Mouse (Mus musculus) layer of hippocampus, adult 9-11 months (tissue): ENCODE data around the gene 0610012G03Rik.
"Not testable (repeated sequence)": the region's sequence is repeated elsewhere in the genome, so short reads cannot be mapped to it uniquely, and the experiment has no call there.

ENCODE experiments used
- DNase-seq: peaks from one replicate; pipeline ENCODE4 v3.0.0; 2022

Gene 0610012G03Rik

DNA sequence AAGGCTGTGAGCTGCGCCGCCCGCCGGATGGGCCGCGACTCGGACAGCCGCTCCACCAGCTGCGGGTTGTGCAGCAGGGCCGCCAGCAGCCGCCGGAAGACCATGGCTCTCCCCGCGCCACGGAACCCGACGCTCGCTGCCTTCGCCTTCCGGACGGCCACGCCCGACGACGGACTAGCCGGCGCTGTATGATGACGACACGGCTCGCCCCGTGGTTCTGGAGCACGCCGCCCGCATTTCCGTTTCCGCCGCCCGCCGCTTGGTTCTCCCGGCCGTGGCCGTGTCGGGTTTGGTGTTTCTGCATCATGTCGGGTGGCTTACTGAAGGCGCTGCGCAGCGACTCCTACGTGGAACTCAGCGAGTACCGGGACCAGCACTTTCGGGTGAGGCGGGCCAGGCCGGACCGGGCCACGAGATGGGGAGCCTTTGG is at the start of gene 0610012G03Rik, which contains the start of gene Ncbp2:
Gene 0610012G03Rik, minus strand, starts transcription at position 150 of the 430 bp plus-strand sequence.
Gene Ncbp2, plus strand, starts transcription at position 169 of the 430 bp plus-strand sequence.
- peak; percentile 95 for DNase-seq

DNA sequence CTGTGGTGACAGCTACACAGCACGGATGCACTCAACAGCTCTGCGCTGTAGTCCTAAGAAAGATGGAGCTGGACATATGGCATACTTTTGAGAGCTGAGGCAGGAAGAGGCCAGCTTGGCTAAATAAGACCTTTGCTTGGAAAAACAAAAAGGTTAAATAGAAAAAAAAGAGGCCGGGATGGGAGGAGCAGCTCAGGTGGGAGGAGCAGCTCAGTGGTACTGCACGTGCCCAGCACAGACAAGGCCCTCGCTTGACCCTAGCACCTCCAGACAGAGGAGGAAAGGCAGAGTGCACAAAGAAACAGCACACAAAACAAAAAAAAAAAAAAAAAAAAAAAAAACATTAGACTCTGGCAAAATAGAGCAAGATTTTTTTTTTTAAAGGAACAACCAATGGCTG is 48.1 kb upstream of the 0610012G03Rik start:
- DNase-seq = no peak

DNA sequence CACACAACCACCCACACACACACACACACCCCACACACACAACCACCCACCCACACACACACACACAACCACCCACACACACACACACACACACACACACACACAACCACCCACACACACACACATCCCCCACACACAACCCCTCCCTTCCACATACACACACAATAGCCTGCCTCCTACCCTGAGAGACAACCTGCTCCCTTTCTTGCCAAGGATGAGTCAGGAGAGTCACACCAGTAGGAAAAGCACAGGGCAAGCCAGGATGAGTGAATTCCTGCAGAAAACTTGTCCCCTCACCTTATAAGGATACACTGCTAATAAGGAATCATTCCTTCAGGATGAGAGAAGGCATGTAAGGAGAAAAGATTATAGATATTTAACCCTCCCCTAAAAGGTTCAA is 45.7 kb upstream of the 0610012G03Rik start:
- DNase-seq = no peak

DNA sequence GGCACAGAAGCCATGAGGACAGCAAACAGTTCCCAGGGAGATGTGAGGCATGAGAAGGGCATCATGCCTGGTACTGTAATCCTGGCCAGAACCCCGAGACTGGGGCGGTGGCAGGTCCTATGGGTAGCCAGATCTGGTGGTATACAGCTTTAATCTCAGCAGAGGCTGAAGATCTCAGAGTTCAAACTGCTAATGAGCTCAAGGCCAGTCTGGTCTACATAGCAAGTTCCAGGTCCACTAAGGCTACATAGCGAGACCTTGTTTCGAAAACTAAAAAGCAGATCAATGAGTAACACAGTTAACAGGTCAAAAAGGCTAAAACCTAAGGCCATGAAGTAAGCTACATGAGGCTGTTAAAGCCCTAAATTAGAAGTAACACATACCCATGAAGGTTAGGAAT is 44.9 kb upstream of the 0610012G03Rik start:
- DNase-seq = no peak

DNA sequence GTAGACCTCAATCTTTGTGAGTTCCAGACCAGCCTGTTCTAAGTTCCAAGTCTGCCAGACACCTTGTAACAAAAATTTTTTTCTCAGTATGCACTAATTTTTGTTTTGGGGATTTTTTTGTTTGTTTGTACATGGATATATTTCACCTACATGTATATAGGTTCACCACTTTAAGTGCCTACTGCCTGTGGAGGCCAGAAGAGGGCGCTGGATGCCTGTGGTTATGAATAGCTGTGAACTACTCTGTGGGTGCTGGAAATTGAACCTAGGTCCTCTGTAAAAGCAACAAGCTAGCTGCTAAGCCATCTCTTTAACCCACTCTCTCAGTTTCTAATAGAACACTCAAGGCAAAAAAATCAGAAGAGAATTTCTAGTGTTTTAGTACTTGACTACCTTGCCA is 43.7 kb upstream of the 0610012G03Rik start:
- no peak for DNase-seq

DNA sequence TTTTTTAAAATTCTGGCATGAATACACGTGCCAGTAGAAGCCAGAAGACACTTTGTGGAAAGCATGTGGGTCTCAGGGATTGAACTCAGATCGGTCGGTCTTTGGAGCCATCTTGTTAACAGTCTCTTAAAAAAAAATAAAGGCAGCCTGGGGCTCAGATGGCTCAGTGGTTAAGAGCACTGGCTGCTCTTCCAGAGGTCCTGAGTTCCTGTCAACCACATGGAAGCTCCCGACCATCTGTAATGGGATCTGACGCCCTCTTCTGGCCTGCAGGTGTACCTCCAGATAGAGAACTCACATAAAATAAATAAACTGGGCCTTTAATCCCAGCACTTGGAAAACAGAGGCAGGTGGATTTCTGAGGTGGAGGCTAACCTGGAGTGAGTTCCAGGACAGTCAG is 32.7 kb upstream of the 0610012G03Rik start:
- no peak for DNase-seq

DNA sequence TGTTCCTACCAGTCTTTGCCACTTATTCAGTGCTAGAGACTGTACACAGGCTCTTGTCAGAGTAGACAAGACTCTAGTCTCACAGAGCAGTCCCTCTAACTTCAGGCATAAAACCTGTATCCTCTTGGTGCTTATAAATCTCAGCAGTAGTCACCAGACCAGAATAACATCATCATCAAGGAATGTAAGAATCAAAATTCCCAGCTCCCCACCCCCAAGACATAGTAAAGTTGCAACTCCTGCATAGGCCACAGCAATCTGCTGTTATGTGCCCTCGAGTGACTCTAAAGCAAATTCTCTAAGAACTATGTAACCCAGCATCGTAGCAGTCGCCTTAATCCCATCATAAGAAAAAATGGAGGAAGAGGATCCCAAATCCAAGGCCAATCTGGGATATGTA is 31.2 kb upstream of the 0610012G03Rik start:
- no peak for DNase-seq

DNA sequence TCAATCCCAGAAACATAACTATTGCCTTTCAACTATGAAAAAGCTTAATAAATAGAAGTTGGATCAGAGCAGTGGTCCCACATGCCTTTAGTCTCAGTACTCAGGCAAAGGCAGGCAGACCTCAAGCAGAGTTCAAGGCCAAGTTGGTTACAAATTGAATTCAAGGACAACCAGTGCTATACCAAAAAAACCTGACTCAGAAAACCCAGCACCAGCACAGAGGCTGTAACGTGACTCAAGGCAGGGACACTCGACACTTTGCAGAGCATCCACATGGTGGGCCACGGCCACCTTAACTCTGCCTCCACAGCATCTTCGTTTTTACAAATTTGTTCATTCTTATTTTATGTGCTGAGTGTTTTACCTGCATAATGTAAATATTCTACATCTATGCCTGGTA is 27.0 kb upstream of the 0610012G03Rik start:
- no peak for DNase-seq

DNA sequence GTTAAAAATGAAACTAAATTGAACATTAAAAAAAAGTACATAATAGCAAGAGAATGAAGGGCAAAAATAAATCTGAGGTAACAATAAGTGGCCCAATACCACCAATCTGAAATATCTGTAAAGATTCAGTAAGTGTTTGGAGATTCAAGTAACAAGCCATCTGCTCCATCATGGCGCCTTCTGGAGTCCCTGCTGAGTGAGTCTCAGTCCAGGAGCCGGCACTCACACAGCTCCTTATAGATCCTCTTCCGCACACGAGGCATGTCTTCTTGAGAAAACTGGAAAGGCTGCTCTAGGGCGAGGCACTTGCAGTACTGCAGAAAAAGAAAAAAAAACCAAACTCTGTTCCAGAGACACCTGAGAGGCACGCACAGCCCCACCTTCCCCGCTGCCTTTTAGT is 14.9 kb upstream of the 0610012G03Rik start:
- DNase-seq = peak; percentile 59

DNA sequence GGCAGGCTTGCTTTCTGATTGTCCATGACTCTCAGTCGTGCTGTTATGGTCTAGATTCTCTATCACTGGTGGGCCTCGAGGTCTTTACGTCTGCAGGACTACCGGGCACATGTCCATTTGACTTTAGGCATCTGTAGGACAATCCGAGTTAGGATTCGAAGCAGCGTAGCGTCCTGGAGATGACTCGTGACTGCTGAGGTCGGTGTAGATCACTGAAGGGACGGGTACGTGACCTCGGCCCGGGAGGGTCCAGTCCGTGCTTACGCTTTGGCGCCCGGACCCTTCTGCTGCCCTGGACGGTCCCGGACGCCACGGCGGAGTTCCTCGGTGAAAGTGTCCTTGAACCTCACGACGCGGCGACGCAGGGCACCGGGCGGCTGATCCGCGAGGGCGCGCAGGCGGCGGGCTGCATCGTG is 385 bp downstream of the 0610012G03Rik start:
- DNase-seq = no peak

DNA sequence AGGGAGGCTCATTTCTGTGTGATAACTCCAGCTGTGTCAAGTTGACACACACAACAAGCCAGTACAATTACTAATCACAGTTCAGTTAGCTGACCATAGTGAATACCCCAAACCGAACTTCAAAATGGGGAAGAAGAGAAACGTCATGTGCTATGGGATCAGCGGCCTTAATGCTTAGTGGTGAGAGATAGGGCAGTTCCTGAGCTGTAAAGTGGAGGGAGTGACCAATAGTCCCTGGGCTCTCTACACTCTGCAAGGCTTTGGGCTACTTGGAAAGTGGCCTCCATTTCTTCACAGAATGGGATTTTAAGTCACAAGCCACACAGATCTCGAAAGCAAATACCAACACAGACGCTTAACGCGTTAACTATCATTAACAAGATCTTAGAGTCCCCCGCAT is 961 bp downstream of the 0610012G03Rik start:
- no peak for DNase-seq

DNA sequence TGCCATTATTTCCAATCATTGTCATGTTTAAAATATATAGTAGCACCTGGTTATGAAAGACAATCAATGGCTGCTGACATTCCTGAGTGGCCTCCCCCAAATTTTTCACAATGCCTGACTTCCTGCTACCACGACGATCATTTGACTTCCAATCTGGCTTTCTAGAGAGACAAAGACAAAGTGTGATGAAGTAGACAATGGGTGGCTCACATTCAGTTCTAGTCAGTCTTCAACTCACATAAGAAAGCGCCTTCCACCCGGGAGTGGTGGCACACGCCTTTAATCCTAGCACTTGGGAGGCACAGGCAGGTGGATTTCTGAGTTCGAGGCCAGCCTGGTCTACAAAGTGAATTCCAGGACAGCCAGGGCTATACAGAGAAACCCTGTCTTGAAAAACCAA is 2.3 kb downstream of the 0610012G03Rik start:
- DNase-seq = not testable (repeated sequence)

DNA sequence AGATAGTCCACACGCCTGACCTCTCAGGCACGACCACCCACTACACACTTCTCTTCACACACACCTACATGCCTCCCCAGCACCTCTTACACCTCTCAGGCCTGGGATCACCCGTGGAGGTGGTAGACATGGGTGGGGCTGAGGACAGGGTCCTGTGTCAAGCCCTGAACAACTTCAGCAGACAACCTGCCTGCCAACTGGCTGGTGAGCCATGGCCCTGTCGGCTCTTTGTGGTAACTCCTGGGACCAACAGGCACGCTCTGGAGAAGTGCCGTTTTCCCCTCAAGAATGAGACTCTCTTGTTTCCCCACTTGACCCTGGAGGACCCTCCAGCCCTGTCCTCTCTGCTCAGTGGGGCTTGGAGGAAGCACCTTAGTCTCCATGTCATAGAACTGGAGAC is 2.9 kb downstream of the 0610012G03Rik start:
- DNase-seq = no peak

DNA sequence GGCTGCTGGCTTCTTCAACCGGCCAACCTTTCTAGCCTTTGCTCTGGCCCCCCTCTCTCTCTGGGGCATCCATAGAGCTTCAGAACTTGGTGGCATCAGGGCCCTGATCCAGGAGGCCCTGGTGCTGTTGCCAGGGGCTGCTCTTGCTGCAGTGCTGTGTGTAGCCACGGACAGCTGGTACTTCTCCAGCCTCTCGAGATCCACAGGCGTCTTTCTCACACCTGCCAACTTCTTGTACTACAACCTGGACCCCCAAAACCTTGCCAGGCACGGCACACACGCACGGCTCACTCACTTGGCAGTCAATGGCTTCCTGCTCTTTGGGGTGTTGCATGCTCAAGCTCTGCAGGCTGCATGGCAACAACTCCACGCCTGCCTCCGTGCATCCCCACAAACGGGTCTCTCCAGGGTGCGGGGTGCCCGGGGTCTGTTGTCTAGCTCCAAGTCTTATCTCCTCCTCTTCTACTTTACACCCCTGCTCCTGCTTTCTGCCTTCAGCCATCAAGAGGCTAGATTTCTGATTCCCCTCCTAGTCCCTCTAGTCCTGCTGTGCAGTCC is 3.5 kb downstream of the 0610012G03Rik start:
- DNase-seq = peak; percentile 30

DNA sequence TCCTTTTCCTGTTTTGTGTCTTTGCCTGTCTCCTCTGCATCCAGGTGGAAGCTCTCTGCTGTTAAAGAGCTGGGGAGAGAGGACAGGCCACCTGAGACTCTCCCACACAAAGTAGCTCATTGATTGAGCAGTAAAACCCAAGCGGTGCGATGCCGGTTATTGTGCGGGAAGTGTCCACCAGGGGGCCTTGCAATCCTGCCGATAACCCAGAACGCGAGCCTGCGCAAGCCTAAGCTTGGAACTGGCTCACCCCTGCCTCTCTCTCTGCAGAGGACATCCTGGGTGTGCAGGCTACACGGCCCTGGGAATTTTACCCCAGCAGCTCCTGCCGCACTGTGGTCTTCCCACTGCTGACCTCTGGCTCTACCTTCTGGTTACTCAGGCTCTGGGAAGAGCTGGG is 4.3 kb downstream of the 0610012G03Rik start:
- DNase-seq = peak; percentile 79

DNA sequence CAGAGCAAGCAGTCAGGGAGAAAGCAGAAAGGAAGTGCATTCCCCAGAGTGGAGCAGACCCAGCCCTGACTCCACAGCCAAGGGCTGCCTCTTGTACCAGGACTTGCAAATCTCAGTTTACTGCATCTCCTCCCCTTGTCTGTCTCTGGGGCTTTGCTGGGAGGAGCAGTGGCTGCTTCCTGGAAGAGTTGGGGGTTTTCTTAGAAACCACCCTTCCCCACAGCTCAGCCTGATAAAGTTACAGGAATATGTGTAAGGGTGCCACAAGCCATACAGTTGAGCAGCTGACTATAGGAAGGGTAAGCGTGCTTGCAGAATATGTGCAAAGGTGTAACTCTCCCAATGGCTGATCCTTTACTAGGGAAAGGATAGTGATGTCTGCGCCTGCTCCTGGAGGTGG is 7.7 kb downstream of the 0610012G03Rik start:
- no peak for DNase-seq

DNA sequence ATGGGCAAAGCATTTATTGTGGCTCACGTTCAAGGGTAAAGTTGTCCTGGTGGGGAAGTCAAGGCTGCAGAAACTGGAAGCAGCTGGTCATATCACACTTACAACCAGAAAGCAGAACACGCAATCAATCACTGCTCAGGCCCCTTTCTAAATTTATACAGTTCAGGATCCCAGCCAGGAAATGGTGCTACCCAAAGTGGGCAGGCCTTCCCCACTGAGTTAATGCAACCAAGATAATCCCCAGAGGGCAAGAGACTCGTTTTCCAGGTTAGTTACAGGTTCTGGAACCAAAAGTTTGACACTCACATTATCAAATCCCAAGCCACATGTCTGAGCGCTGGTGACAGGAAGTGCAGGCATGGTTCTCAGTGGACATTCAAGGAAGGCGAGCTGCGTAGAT is 9.4 kb downstream of the 0610012G03Rik start:
- no peak for DNase-seq

DNA sequence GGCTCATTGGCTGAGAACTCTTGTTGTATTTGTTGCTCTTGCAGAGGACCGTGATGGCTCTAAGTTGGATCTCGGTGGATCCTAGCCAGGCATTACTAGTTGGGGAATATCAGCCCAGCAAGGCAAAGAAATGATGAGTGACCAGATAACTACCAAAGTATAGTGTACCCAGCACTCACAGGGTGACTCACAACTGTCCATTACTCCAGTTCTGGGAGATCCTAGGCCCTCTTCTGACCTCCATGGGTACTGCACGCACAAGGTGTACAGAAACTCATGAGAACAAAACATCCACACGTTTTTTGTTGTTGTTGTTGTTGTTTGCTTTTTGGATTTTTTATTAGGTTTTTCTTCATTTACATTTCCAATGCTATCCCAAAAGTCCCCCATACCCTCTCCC is 11.7 kb downstream of the 0610012G03Rik start:
- DNase-seq = no peak

DNA sequence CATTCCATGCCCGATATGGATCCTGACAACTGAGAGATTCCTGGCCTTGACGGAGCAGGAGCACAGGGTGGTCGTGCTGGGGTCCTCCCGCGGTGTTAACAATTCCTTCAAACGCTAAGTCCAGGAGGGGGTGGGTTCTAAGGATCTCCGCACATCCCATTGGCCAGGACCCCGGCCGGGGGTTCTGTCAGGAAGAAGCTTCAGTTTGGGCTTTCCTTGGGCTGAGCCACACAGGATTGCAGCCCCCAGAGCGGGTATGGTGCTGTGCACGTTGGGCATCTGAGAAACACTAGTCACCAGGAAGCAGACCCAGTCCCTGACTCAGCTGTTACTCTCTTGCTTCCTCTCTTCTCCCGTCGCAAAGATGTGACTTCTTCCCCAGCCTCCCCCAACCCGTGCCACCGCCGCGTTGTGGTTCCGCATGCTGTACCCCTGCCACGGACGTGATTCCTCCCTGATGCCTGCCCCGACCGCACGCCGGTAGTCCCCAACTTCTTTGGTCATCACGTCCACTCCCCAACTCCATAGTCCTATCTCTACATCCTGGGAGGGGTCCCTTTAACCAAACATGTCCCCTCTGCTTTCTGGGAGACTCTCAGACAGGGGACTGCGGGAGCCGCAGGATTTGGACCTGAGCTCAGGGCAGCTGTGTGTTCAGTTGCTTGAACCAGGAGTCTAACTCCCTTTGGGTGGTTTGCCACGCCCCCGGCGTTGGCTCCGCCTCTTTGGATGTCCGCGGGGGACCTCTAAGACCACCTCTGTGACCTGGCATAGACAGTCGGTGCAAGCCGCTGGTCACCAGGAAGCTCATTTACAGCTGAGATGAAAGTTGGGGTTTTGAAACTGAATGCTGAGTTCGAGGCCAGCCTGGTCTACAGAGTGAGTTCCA is 13.0 kb downstream of the 0610012G03Rik start:
- DNase-seq = no peak

DNA sequence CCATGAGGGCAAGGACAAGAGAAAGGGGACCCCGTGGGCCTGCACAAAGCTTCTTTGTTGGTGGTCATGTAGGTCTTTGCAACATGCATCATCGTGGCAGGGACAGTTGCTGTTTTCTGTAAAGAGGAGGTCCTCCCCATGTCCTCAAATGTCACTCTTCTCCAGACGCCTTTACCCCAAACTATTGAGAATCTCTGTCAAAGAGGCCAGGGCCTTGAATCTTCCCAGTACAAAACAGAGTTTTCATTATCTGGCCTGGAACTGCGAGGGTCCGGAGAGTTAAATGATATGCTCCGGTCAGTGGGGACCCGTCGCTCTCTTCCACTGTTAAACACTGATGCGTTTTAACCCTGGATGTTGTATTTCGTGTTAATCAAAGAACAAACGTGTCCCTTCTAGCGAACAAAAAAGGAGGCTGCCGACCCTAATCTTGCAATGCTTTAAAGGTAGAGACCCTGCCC is 13.7 kb downstream of the 0610012G03Rik start:
- no peak for DNase-seq

DNA sequence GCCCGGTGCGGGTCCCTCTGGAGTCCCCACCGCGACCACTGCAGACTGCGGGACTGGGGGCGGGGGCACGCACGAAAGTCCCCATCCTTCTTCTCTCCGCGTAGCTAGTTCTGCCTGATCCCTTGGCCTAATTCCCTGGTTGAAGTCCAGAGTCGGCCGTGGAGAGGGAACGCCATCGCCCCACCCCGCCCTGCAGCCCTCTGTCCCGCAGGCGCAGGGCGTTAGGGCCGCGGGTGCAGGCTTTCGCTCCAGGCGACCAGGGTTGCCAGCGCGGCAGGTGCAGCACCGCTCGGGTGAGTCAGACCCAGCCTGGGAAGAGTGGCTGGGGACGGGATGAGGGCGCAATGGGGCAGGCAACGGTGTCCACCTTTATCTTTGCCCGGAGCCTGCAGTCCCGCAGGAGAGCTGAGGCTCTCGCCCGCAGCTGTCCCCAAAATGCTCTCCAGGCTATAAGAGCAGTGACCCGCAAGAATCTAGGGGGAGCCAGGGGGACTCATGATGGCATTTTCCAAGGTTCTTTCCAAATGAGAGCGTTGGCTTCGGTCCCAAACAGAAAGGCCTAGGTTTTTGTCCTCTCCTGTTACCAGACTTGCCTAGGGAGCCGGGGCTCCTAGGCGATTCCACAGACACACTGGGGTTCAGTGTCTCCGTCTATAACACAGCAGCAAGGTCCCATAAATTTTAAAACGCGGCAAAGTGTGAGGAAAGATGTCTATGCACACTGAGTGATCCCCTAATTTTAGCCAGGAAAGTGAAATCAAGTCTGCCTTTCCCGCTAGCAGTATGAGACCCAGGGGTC is 14.3 kb downstream of the 0610012G03Rik start, which contains the start of gene Pigz:
Gene Pigz, plus strand, starts transcription at position 101 of the 799 bp plus-strand sequence.
- DNase-seq = peak; percentile 70

DNA sequence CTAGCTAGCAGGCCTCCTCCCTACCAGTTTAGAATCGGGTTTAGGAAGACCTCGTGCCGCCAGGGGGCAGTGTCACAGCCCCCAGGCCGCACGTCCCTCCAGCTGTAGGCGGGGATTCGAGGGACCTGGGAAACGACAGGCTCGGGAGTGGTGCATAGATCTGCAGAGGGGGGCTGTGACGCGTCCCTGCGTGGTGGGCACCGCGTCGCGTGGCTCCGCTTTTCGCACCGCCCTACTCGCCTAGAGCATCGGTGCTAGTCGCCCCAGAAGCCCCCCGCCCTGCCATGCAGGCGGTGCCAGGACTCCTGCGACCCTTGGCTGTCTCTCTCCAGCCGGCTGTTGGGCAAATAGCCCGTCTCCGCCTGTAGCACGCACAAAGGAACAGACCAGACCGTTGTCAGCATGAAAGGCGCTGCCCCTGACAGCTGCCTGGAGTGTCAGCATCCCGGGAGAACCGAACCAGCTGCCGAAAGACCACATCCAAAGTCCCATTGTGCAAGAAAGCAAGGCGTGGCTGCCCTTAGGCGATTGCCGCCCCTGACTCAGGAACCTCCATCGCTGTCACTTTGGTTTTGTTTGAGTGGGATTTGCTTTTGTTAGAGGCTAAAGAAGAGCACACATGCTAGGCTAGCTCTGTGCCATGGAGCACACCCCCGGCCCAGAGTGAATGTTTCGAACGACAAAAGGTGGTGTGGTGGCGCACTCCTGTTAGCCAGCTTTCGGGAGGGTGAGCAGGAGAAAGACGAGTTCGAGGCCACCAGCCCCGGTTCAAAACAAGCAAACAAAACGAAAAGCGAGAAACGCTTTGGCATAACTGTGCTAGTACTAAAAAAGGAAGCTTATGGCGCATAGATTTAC is 15.2 kb downstream of the 0610012G03Rik start:
- DNase-seq = peak; percentile 96
